Mouse (Mus musculus): ENCODE data around the gene Ypel5. TPM values are rescaled to one million over a fixed set of nuclear protein-coding genes. Genes with fewer than 3 reads are reported as not detected.
A peak's percentile ranks its signal among the peaks of the same experiment; 100 is the strongest.

Gene Ypel5
- polyA plus RNA-seq, 1 experiment from 2014 or later = 103 TPM

GRCm38 (mm10) chr17:72845521-72845920 lies 9.3 kb downstream of the Ypel5 start:
- no peak overlapping the region for H3K4me3 ChIP-seq (replicated peaks)
- peaks cover 23% of the 10 kb centered on the region for H3K36me3 ChIP-seq
- H3K4me2 ChIP-seq = no peak overlapping the region
- H3K4me1 ChIP-seq = no peaks in the 10 kb centered on the region
- H3K9ac ChIP-seq (replicated peaks) = no peak overlapping the region
- no peak overlapping the region for H3K27ac ChIP-seq (replicated peaks)
- H3K27me3 ChIP-seq (replicated peaks) = no peaks in the 10 kb centered on the region
- ATAC-seq (ENCODE audit: low FRiP score) = no peak
- H3K9me3 ChIP-seq (replicated peaks) = no peaks in the 10 kb centered on the region

GRCm38 (mm10) chr17:72855298-72855697 lies 19.0 kb downstream of the Ypel5 start:
- no peaks in the 10 kb centered on the region for H3K9me3 ChIP-seq (replicated peaks)
- ATAC-seq (ENCODE audit: low FRiP score) = no peak
- H3K27ac ChIP-seq (replicated peaks) = no peak overlapping the region
- H3K27me3 ChIP-seq (replicated peaks) = no peaks in the 10 kb centered on the region; the same call in 1 of the 2 replicates
- H3K36me3 ChIP-seq = peaks cover 6% of the 10 kb centered on the region; the same call in 1 of the 2 replicates
- H3K4me1 ChIP-seq = no peaks in the 10 kb centered on the region
- no peak overlapping the region for H3K9ac ChIP-seq (replicated peaks)
- WGBS = 89% methylated on average over 1 of the region's 1 CpGs
- no peak overlapping the region for H3K4me2 ChIP-seq
- no peak overlapping the region for H3K4me3 ChIP-seq (replicated peaks)

- H3K27me3 ChIP-seq (replicated peaks) = no peaks in the 10 kb centered on the region; the same call in 1 of the 2 replicates
- no peak overlapping the region for H3K9ac ChIP-seq (replicated peaks)
- no peaks in the 10 kb centered on the region for H3K4me1 ChIP-seq
- no peak overlapping the region for H3K4me3 ChIP-seq (replicated peaks)
- no peak overlapping the region for H3K4me2 ChIP-seq
- no peaks in the 10 kb centered on the region for H3K9me3 ChIP-seq (replicated peaks)
- WGBS = 62% methylated on average over 13 of the region's 13 CpGs
- no peak overlapping the region for H3K27ac ChIP-seq (replicated peaks)
- peaks cover 4% of the 10 kb centered on the region; the same call in 1 of the 2 replicates for H3K36me3 ChIP-seq
- peak; percentile 61; the same call in 1 of the 2 replicates for ATAC-seq (ENCODE audit: low FRiP score)
These were observed 21.7 kb downstream of the Ypel5 start for GRCm38 (mm10) chr17:72857677-72858633.

- H3K4me2 ChIP-seq = no peak overlapping the region
- no peaks in the 10 kb centered on the region for H3K27me3 ChIP-seq (replicated peaks)
- H3K9me3 ChIP-seq (replicated peaks) = no peaks in the 10 kb centered on the region
- no peak for ATAC-seq (ENCODE audit: low FRiP score)
- 88% methylated on average over 10 of the region's 10 CpGs for WGBS
- no peak overlapping the region for H3K4me3 ChIP-seq (replicated peaks)
- no peaks in the 10 kb centered on the region for H3K36me3 ChIP-seq
- no peak overlapping the region for H3K27ac ChIP-seq (replicated peaks)
- no peaks in the 10 kb centered on the region for H3K4me1 ChIP-seq
- no peak overlapping the region for H3K9ac ChIP-seq (replicated peaks)
These were observed 27.0 kb downstream of the Ypel5 start for GRCm38 (mm10) chr17:72863226-72863625.

DNA sequence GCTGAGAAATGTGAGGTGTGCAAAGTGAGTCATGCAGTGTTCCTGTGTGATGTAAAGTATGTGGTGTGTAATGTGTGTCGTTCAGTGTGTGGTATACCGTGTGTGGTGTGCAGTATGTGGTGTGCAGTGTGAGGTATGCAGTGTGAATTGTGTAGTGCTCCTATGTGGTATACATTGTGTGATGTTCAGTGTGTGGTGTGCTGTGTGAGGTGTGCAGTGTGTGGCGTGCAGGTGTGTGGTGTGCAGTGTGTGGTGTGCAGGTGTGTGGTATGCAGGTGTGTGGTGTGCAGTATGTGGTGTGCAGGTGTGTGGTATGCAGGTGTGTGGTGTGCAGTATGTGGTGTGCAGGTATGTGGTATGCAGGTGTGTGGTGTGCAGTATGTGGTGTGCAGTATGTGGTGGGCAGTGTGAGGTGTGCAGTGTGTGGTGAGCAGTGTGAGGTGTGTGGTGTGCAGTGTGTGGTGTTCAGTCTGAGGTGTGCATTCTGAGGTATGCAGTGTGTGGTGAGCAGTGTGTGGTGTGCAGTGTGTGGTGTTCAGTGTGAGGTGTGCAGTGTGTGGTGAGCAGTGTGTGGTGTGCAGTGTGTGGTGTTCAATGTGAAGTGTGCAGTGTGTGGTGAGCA lies 30.5 kb downstream of the Ypel5 start:
- Histone ChIP-seq H3K4me3 (replicated peaks) (no peak overlapping the region), H3K4me2 (no peak overlapping the region), H3K27ac (replicated peaks) (no peak overlapping the region), H3K9me3 (replicated peaks) (0 out of 2 replicates have a peak, but pooled peaks cover 3% of the 10 kb centered on the region), H3K4me1 (no peaks in the 10 kb centered on the region), H3K27me3 (replicated peaks) (no peaks in the 10 kb centered on the region), H3K36me3 (no peaks in the 10 kb centered on the region), H3K9ac (replicated peaks) (no peak overlapping the region)
- WGBS = 91% methylated on average over 3 of the region's 3 CpGs
- no peak for ATAC-seq (ENCODE audit: low FRiP score)

DNA sequence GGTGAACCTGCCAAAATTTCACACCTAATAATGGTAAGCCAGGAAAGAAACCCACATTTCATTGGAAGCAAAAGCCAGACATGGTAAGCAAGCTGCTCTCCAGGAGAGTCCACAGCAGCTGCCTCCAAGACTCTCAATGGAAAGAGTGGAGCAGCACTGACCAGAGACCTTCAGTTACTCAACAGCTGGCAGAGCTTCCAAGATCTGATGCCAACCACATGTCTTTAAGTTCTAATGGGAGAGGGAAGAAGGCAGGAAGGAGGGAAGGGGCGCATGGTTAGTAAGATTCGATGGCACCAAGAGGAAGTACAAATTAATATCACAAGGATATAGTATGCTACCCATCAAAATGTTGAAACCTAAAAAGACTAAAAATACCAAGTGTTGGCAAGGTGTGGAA lies 31.9 kb downstream of the Ypel5 start:
- no peaks in the 10 kb centered on the region for H3K4me1 ChIP-seq
- WGBS = 91% methylated on average over 2 of the region's 2 CpGs
- 0 out of 2 replicates have a peak, but pooled peaks cover 3% of the 10 kb centered on the region for H3K9me3 ChIP-seq (replicated peaks)
- no peak overlapping the region for H3K4me3 ChIP-seq (replicated peaks)
- no peak overlapping the region for H3K27ac ChIP-seq (replicated peaks)
- H3K36me3 ChIP-seq = no peaks in the 10 kb centered on the region
- no peak for ATAC-seq (ENCODE audit: low FRiP score)
- no peaks in the 10 kb centered on the region for H3K27me3 ChIP-seq (replicated peaks)
- no peak overlapping the region for H3K4me2 ChIP-seq
- H3K9ac ChIP-seq (replicated peaks) = no peak overlapping the region

GRCm38 (mm10) chr17:72878979-72879378 lies 42.7 kb downstream of the Ypel5 start:
- no peak for ATAC-seq (ENCODE audit: low FRiP score)
- H3K4me1 ChIP-seq = no peaks in the 10 kb centered on the region
- no peak overlapping the region for H3K27ac ChIP-seq (replicated peaks)
- 91% methylated on average over 9 of the region's 9 CpGs for WGBS
- H3K27me3 ChIP-seq (replicated peaks) = no peaks in the 10 kb centered on the region
- no peak overlapping the region for H3K9ac ChIP-seq (replicated peaks)
- H3K36me3 ChIP-seq = no peaks in the 10 kb centered on the region
- H3K4me2 ChIP-seq = no peak overlapping the region
- no peak overlapping the region for H3K4me3 ChIP-seq (replicated peaks)
- H3K9me3 ChIP-seq (replicated peaks) = no peaks in the 10 kb centered on the region

- H3K9me3 ChIP-seq (replicated peaks) = no peaks in the 10 kb centered on the region
- H3K9ac ChIP-seq (replicated peaks) = no peak overlapping the region
- H3K4me2 ChIP-seq = no peak overlapping the region
- no peaks in the 10 kb centered on the region for H3K27me3 ChIP-seq (replicated peaks)
- H3K36me3 ChIP-seq = no peaks in the 10 kb centered on the region
- ATAC-seq (ENCODE audit: low FRiP score) = no peak
- no peak overlapping the region for H3K27ac ChIP-seq (replicated peaks)
- H3K4me1 ChIP-seq = no peaks in the 10 kb centered on the region
- 88% methylated on average over 3 of the region's 3 CpGs for WGBS
- no peak overlapping the region for H3K4me3 ChIP-seq (replicated peaks)
These were observed 43.9 kb downstream of the Ypel5 start for GRCm38 (mm10) chr17:72880156-72880555.

DNA sequence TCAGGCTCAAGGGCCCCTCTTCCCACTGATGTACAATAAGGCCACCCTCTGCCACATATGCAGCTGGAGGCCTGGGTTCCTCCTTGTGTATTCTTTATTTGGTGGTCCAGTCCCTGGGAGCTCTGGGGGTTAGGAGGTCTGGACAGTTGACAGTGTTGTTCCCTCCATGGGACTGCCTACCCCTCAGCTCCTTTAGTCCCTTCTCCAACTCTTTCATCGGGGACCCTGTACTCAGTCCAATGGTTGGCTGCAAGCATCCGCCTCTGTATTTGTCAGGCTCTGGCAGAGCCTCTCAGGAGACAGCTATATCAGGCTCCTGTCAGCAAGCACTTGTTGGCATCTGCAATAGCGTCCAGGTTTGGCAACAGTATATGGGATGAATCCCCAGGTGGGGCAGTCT lies 44.8 kb downstream of the Ypel5 start:
- Histone ChIP-seq H3K4me1 (no peaks in the 10 kb centered on the region), H3K4me2 (no peak overlapping the region), H3K27ac (replicated peaks) (no peak overlapping the region), H3K36me3 (no peaks in the 10 kb centered on the region), H3K9ac (replicated peaks) (no peak overlapping the region), H3K27me3 (replicated peaks) (no peaks in the 10 kb centered on the region), H3K9me3 (replicated peaks) (no peaks in the 10 kb centered on the region), H3K4me3 (replicated peaks) (no peak overlapping the region)
- no peak for ATAC-seq (ENCODE audit: low FRiP score)
- WGBS = 80% methylated on average over 3 of the region's 3 CpGs

- no peak overlapping the region for H3K4me2 ChIP-seq
- no peaks in the 10 kb centered on the region for H3K36me3 ChIP-seq
- no peak for ATAC-seq (ENCODE audit: low FRiP score)
- no peaks in the 10 kb centered on the region for H3K9me3 ChIP-seq (replicated peaks)
- 62% methylated on average over 1 of the region's 1 CpGs for WGBS
- no peak overlapping the region for H3K4me3 ChIP-seq (replicated peaks)
- H3K9ac ChIP-seq (replicated peaks) = no peak overlapping the region
- H3K27ac ChIP-seq (replicated peaks) = no peak overlapping the region
- H3K27me3 ChIP-seq (replicated peaks) = no peaks in the 10 kb centered on the region
- no peaks in the 10 kb centered on the region for H3K4me1 ChIP-seq
These were observed 45.6 kb downstream of the Ypel5 start for GRCm38 (mm10) chr17:72881804-72882203.

DNA sequence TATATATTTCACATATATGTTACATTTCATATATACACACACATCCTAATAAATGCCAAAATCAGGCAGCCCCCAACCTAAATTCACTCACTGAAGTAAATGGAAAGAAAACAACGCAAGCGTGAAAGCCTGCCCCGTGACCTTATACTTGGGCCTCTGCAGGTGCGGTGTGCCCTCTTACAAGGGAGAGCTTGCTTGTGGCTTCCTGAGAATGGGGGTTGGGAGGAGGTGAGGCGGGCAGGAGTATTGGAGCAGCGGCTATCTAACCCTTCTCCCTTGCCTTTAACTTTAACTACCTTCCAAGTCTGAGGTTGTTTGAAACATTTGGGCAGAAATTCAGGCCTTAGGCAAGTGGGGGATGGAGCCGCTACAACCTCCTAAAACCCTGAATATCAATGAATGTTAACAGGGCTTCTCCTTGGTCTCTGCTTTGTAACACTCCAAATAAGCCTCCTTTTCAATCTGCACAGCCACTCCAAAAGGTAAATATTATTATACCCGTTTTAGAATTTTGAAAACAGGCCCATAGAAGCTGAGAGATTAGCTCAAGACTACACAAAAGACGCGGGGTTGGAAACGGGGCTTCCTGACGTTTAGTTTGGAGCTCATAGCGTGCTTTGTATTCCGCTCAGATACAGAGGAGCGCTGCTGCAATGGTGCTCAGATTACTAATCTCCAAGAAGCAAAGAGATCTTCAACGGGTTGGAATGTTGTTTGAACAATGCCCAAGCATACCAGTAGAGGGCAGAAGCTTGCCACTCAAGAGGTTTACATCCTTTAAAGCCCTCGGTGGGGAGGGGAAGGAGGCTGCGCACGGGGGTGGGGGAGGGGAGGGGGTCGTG lies 53.5 kb downstream of the Ypel5 start:
- H3K4me3 ChIP-seq (replicated peaks) = no peak overlapping the region
- H3K9ac ChIP-seq (replicated peaks) = no peak overlapping the region
- peak; percentile 87 for ATAC-seq (ENCODE audit: low FRiP score)
- H3K4me1 ChIP-seq = peaks cover 10% of the 10 kb centered on the region
- H3K27ac ChIP-seq (replicated peaks) = peak overlapping the region; percentile 51; the same call in 1 of the 2 replicates
- no peaks in the 10 kb centered on the region for H3K27me3 ChIP-seq (replicated peaks)
- H3K9me3 ChIP-seq (replicated peaks) = no peaks in the 10 kb centered on the region
- 19% methylated on average over 20 of the region's 20 CpGs for WGBS
- H3K36me3 ChIP-seq = no peaks in the 10 kb centered on the region
- peak overlapping the region; percentile 29 for H3K4me2 ChIP-seq

Data from neural tube, embryonic 15.5 days (tissue).